In genomic region chr9:60822681-60823080, GRCm38 (mm10) we compare ENCODE assay signal across 20 mouse cellular contexts.
"Had no signal": no experiment of that assay in that cellular context is flagged by ENCODE, and none has a peak within 500 bp of the region (broad histone marks: within the 10 kb centered on the region; RNA-seq: fewer than 3 reads in every experiment).

No protein-coding gene starts in this region.

- H3K9ac ChIP-seq: limb, embryonic 12.5 days; limb, embryonic 15.5 days; liver, embryonic 14.5 days; liver, postnatal 0 days; lung, embryonic 14.5 days; midbrain, embryonic 12.5 days; midbrain, embryonic 15.5 days; neural tube, embryonic 12.5 days; neural tube, embryonic 15.5 days had no signal

- ATAC-seq: liver, postnatal 0 days; lung, postnatal 0 days; midbrain, embryonic 15.5 days had no signal

- H3K27ac ChIP-seq: limb, embryonic 12.5 days; limb, embryonic 15.5 days; liver, embryonic 14.5 days; macrophage; midbrain, embryonic 12.5 days; midbrain, embryonic 15.5 days; neural tube, embryonic 12.5 days; neural tube, embryonic 15.5 days had no signal

- DNase-seq: kidney, adult 9 months; kidney, postnatal 25 days; left cerebral cortex, postnatal 4 days; liver, postnatal 0 days; lung, embryonic 14.5 days; right cerebral cortex, adult 18-20 months; right cerebral cortex, postnatal 14 days; right cerebral cortex, postnatal 4 days; thymus, adult 18-20 months; thymus, postnatal 36 days had no signal

- H3K4me2 ChIP-seq: limb, embryonic 12.5 days; limb, embryonic 15.5 days; liver, embryonic 11.5 days; lung, embryonic 14.5 days; midbrain, embryonic 12.5 days; midbrain, embryonic 15.5 days; neural tube, embryonic 12.5 days; neural tube, embryonic 15.5 days had no signal

- H3K4me3 ChIP-seq: limb, embryonic 12.5 days; limb, embryonic 15.5 days; midbrain, embryonic 12.5 days; midbrain, embryonic 15.5 days; neural tube, embryonic 12.5 days; neural tube, embryonic 15.5 days had no signal

- H3K27me3 ChIP-seq: limb, embryonic 12.5 days; limb, embryonic 15.5 days; midbrain, embryonic 12.5 days; midbrain, embryonic 15.5 days; neural tube, embryonic 12.5 days; neural tube, embryonic 15.5 days had no signal

- H3K4me1 ChIP-seq: midbrain, embryonic 12.5 days; midbrain, embryonic 15.5 days; neural tube, embryonic 12.5 days; neural tube, embryonic 15.5 days had no signal

- H3K9me3 ChIP-seq: limb, embryonic 15.5 days; midbrain, embryonic 12.5 days; midbrain, embryonic 15.5 days; neural tube, embryonic 12.5 days; neural tube, embryonic 15.5 days had no signal

- H3K36me3 ChIP-seq: limb, embryonic 12.5 days; midbrain, embryonic 12.5 days; midbrain, embryonic 15.5 days; neural tube, embryonic 12.5 days; neural tube, embryonic 15.5 days had no signal
